Mouse (Mus musculus) embryonic fibroblast, embryonic 13.5 days (primary cell): Measurements from ENCODE around the gene Megf9.

Source experiments
- CTCF ChIP-seq: IDR thresholded peaks from 2 replicates; pipeline ENCODE4 v1.5.1; 2011; ENCODE audit warnings: mild to moderate bottlenecking, control low read depth, low read length, moderate library complexity, borderline replicate concordance; ENCODE audit not compliant: insufficient read depth
- POLR2A ChIP-seq: IDR thresholded peaks from 2 replicates; pipeline ENCODE4 v1.6.1; 2011; ENCODE audit warnings: low read depth, mild to moderate bottlenecking, control low read depth, low read length, moderate library complexity

GRCm38 (mm10) chr4:70496978-70497377, 37.8 kb downstream of the Megf9 start:
- TF ChIP-seq POLR2A (no peak), CTCF (no peak)
